9 mouse cellular contexts compared by ENCODE assay signal in genomic region chr7:82625342-82625741, GRCm38 (mm10). TPM values are rescaled to one million over a fixed set of nuclear protein-coding genes. Genes with fewer than 3 reads are reported as not detected.
DNase-seq lines count a peak whose midpoint lies in the region; ATAC-seq and TF ChIP-seq lines count a peak whose summit lies in the region.
"Had no signal": no experiment of that assay in that cellular context is flagged by ENCODE, and none has a peak within 500 bp of the region (broad histone marks: within the 10 kb centered on the region; RNA-seq: fewer than 3 reads in every experiment).

No protein-coding gene starts in this region.

- H3K36me3 ChIP-seq in ES-E14 (ENCODE audit: control insufficient read depth, insufficient read depth, low read length, poor library complexity, severe bottlenecking): no peaks in the 10 kb centered on the region
- H3K36me3 ChIP-seq in limb, embryonic 14.5 days (ENCODE audit: control insufficient read depth, insufficient read depth, low read length): no peaks in the 10 kb centered on the region
- H3K36me3 ChIP-seq: limb, embryonic 15.5 days had no signal

- no peak overlapping the region for H3K4me2 ChIP-seq in limb, embryonic 14.5 days (replicated peaks; ENCODE audit: low read depth, low read length, severe bottlenecking)
- H3K4me2 ChIP-seq: limb, embryonic 15.5 days had no signal

- WGBS in limb, embryonic 14.5 days: 16% methylated on average over 7 of the region's 7 CpGs

- no peaks in the 10 kb centered on the region for H3K27me3 ChIP-seq in limb, embryonic 14.5 days (ENCODE audit: control insufficient read depth, insufficient read depth, low read length)
- H3K27me3 ChIP-seq: limb, embryonic 15.5 days had no signal

- no peak overlapping the region for H3K4me3 ChIP-seq in ES-E14 (ENCODE audit: insufficient read depth in 1 of 2, low read depth in 1 of 2, low read length in 2 of 2, poor library complexity in 1 of 2, severe bottlenecking in 1 of 2)
- H3K4me3 ChIP-seq in limb, embryonic 14.5 days (replicated peaks; ENCODE audit: low read length): no peak overlapping the region
- H3K4me3 ChIP-seq: limb, embryonic 15.5 days had no signal

- H3K4me1 ChIP-seq in ES-E14 (ENCODE audit: control insufficient read depth in 2 of 2, insufficient read depth in 2 of 2, low read length in 2 of 2, poor library complexity in 1 of 2): no peaks in the 10 kb centered on the region
- no peaks in the 10 kb centered on the region for H3K4me1 ChIP-seq in limb, embryonic 14.5 days (ENCODE audit: control insufficient read depth, insufficient read depth, low read length)
- H3K4me1 ChIP-seq: limb, embryonic 15.5 days had no signal

- DNase-seq in heart, postnatal 36 days: peak; percentile 27 to 53
- no peak for DNase-seq in heart, adult 8-10 months (ENCODE audit: low spot score)
- DNase-seq in ES-E14 (ENCODE audit: low read depth, low spot score): peak; percentile 75
- DNase-seq in embryo, embryonic 10.5 days (ENCODE audit: low spot score): peak; percentile 74
- DNase-seq in limb, embryonic 14.5 days (ENCODE audit: low spot score): peak; percentile 75
- peak; percentile 11 to 66 for DNase-seq in thymus, postnatal 10 days (ENCODE audit: low spot score in 2 of 2)
- DNase-seq in right cerebral cortex, adult 18-20 months: no peak
- DNase-seq in spleen, adult 18-20 months: no peak

- H3K9me3 ChIP-seq in ES-E14 (ENCODE audit: control insufficient read depth, insufficient read depth, low read depth, low read length): no peaks in the 10 kb centered on the region
- H3K9me3 ChIP-seq in limb, embryonic 14.5 days (ENCODE audit: control insufficient read depth, low read length): no peaks in the 10 kb centered on the region
- H3K9me3 ChIP-seq: limb, embryonic 15.5 days had no signal

- 0 out of 2 replicates have a peak, but pooled peaks have one; percentile 34 for ATAC-seq in limb, embryonic 14.5 days (ENCODE audit: low FRiP score, low read depth)

- H3K9ac ChIP-seq in ES-E14 (ENCODE audit: insufficient read depth, low read depth, low read length, poor library complexity, severe bottlenecking): no peak overlapping the region
- H3K9ac ChIP-seq in limb, embryonic 14.5 days (ENCODE audit: low read depth, low read length, severe bottlenecking): no peak overlapping the region
- H3K9ac ChIP-seq: limb, embryonic 15.5 days had no signal

- TF ChIP-seq POLR2A in limb, embryonic 14.5 days (IDR thresholded peaks at IDR 0.05; ENCODE audit: borderline replicate concordance, extremely low read depth, insufficient read depth, insufficient read length): no peak

- H3K27ac ChIP-seq in ES-E14 (ENCODE audit: insufficient read depth, low read depth, low read length, poor library complexity, severe bottlenecking): no peak overlapping the region
- H3K27ac ChIP-seq in limb, embryonic 14.5 days (replicated peaks; ENCODE audit: low read depth, low read length): no peak overlapping the region
- H3K27ac ChIP-seq: limb, embryonic 15.5 days had no signal

- intact Hi-C loops in heart, postnatal 36 days (cut with DNase I): no loop called here

- in situ Hi-C loops in ES-E14 (cut with MboI; ENCODE audit: low sequenced_read_pairs in 2 of 2, unreplicated experiment in 2 of 2): no loop called here

TF ChIP-seq in ES-E14, 5 proteins besides CTCF, POLR2A, EP300 and RAD21:
- TF ChIP-seq CHD2 (IDR thresholded peaks at IDR 0.05; ENCODE audit: low read depth, low read length) (no peak), MAFK (IDR thresholded peaks at IDR 0.05; ENCODE audit: insufficient read depth, low read depth, low read length) (no peak), HCFC1 (IDR thresholded peaks at IDR 0.05; ENCODE audit: borderline replicate concordance, insufficient read depth, low read length) (no peak), ZNF384 (IDR thresholded peaks at IDR 0.05; ENCODE audit: low read depth, low read length) (no peak), ZC3H11A (IDR thresholded peaks at IDR 0.05; ENCODE audit: borderline replicate concordance, low read depth, low read length) (no peak)

RNA-seq across cellular contexts. Expression of gene Saxo2, which starts 23.0 kb away (rescaled TPM):
- total RNA-seq in heart, postnatal 36 days (2021): 1 to 10 TPM; 1.2 to 2.7 TPM
- 1 to 10 TPM; 1.1 to 3.1 (median 2.1) TPM for total RNA-seq in heart, adult 8-10 months (2022)
- total RNA-seq in ES-E14 (2012; rRNA removed): 1.1 and 1.2 TPM in 2 replicates
- 3.9 and 4.4 TPM in 2 replicates for polyA plus RNA-seq in limb, embryonic 14.5 days (2012; rRNA removed)
- polyA plus RNA-seq in limb, embryonic 14.5 days (2014; fragmentation: Nextera tagmentation; extraction: Ambion mirVana): 7.0 and 9.1 TPM in 2 replicates

RNA-seq across cellular contexts. Expression of gene Efl1, which starts 23.1 kb away (rescaled TPM):
- total RNA-seq in heart, postnatal 36 days (2021): 10 to 100 TPM in 1 of 2 experiments, 1 to 10 TPM in 1; 9.8 to 10.5 TPM
- 10 to 100 TPM in 2 of 4 experiments, 1 to 10 TPM in 2; 8.6 to 10.4 (median 9.7) TPM for total RNA-seq in heart, adult 8-10 months (2022)
- 14.3 and 17.0 TPM in 2 replicates for total RNA-seq in ES-E14 (2012; rRNA removed)
- polyA plus RNA-seq in limb, embryonic 14.5 days (2012; rRNA removed): 8.4 and 10.2 TPM in 2 replicates
- polyA plus RNA-seq in limb, embryonic 14.5 days (2014; fragmentation: Nextera tagmentation; extraction: Ambion mirVana): 24.4 and 27.6 TPM in 2 replicates

Comparison
In these comparisons a context has a peak if more than half of its experiments do, and no peak if none do; other contexts are left out.
1. DNase-seq: peak in heart, postnatal 36 days (2 of 2), ES-E14 (single experiment), embryo, embryonic 10.5 days (single experiment), limb, embryonic 14.5 days (single experiment) and thymus, postnatal 10 days (2 of 2); none in heart, adult 8-10 months (single experiment), right cerebral cortex, adult 18-20 months (single experiment) and spleen, adult 18-20 months (0 of 2).